Mouse (Mus musculus) midbrain, embryonic 13.5 days (tissue): ENCODE results near the gene Fam19a1. TPM values are rescaled to one million over a fixed set of nuclear protein-coding genes. Genes with fewer than 3 reads are reported as not detected.

ENCODE experiments used
- ATAC-seq: fragments of 200-750 bp; cut with Nextera tagmentation; 2 replicates; pipeline ENCODE4 v1.8.0; 2017; ENCODE audit warnings: mild to moderate bottlenecking, moderate TSS enrichment, moderate library complexity
- H3K27ac ChIP-seq: fragments of 300-500 bp; sonication (generic); 2 replicates; pipeline ENCODE4 v1.5.1; 2015; ENCODE audit warnings: inconsistent platforms, mild to moderate bottlenecking, moderate library complexity
- H3K27me3 ChIP-seq: fragments of 300-500 bp; sonication (generic); 2 replicates; pipeline ENCODE4 v1.6.1; 2015; ENCODE audit warnings: mild to moderate bottlenecking, inconsistent platforms
- H3K36me3 ChIP-seq: fragments of 300-500 bp; sonication (generic); 2 replicates; pipeline ENCODE4 v1.6.1; 2015; ENCODE audit warnings: mild to moderate bottlenecking, inconsistent platforms
- H3K4me1 ChIP-seq: fragments of 300-500 bp; sonication (generic); replicated peaks from 2 replicates; pipeline ENCODE4 v1.6.1; 2015; ENCODE audit warnings: inconsistent platforms
- H3K4me2 ChIP-seq: fragments of 300-500 bp; sonication (generic); replicated peaks from 2 replicates; pipeline ENCODE4 v1.6.1; 2015; ENCODE audit warnings: moderate library complexity, mild to moderate bottlenecking, inconsistent platforms
- H3K4me3 ChIP-seq: fragments of 300-500 bp; sonication (generic); replicated peaks from 2 replicates; pipeline ENCODE4 v1.5.1; 2015; ENCODE audit warnings: mild to moderate bottlenecking, inconsistent platforms
- H3K9ac ChIP-seq: fragments of 300-500 bp; sonication (generic); replicated peaks from 2 replicates; pipeline ENCODE4 v1.6.1; 2015; ENCODE audit warnings: mild to moderate bottlenecking, inconsistent platforms
- H3K9me3 ChIP-seq: fragments of 300-500 bp; sonication (generic); 2 replicates; pipeline ENCODE4 v1.6.1; 2016; ENCODE audit warnings: mild to moderate bottlenecking, inconsistent platforms
- WGBS: fragments of 180-500 bp; shearing (Covaris S2); methylation state at CpG from one replicate; pipeline ENCODE4 v1.1.7; 2015; 5-methylcytosine and 5-hydroxymethylcytosine counted together
- polyA plus RNA-seq: library from polyadenylated mRNA; unstranded; fragments of >200 nt; fragmentation: Nextera tagmentation; extraction: Ambion mirVana; gene quantifications from 2 replicates; pipeline ENCODE4 v1.2.1, GENCODE M21; 2015

Fam19a1 gene
- polyA plus RNA-seq, 1 experiment from 2014 or later: 11.7 TPM

DNA sequence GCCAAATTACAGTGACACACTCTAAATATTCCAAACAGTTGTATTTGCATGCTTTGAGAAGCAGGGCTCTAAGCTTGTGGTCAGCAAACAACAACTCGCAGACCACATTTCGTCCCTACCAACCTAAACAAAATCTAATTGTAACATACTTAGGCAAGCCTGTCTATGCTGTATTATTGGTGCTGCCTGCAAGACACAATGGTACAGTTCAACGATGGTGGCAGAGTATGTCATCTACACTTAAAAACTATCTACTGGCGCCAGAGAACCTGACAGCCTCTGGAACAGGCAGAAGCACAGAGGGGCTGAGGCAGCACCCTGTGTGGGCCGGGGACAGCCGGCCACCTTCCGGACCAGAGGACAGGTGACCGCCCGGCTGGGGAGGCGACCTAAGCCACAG is 482.2 kb downstream of the Fam19a1 start:
- Histone ChIP-seq H3K4me1 (no peaks in the 10 kb centered on the region), H3K9me3 (no peaks in the 10 kb centered on the region), H3K9ac (no peak overlapping the region), H3K36me3 (no peaks in the 10 kb centered on the region), H3K27me3 (no peaks in the 10 kb centered on the region), H3K4me3 (no peak overlapping the region), H3K27ac (no peak overlapping the region), H3K4me2 (no peak overlapping the region)
- WGBS: 96% methylated on average over 9 of the region's 10 CpGs
- no peak for ATAC-seq

DNA sequence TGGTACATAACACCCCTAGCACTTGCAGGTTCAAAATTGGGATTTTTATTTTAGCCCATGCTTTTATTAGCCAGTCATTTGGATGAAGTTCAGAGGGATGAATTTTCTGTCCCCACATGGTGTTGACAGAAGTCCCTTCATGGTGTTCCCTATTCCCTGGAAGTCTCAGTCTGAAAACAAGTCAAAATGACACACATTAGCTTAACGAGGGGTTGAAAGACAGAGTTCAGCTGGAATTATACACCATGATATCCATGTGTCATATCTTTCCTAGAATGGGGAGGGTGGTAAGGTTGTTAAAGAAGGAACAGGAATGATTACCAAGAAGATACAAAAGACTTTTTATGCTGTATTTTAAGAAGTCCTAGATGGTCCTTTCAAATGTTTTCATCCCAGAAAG is 511.2 kb downstream of the Fam19a1 start:
- no peak overlapping the region for H3K4me2 ChIP-seq
- no peak for ATAC-seq
- H3K4me3 ChIP-seq: no peak overlapping the region
- no peaks in the 10 kb centered on the region for H3K4me1 ChIP-seq
- no peaks in the 10 kb centered on the region for H3K9me3 ChIP-seq
- H3K27me3 ChIP-seq: no peaks in the 10 kb centered on the region
- H3K36me3 ChIP-seq: no peaks in the 10 kb centered on the region
- H3K9ac ChIP-seq: no peak overlapping the region
- 85% methylated on average over 1 of the region's 1 CpGs for WGBS
- no peak overlapping the region for H3K27ac ChIP-seq

DNA sequence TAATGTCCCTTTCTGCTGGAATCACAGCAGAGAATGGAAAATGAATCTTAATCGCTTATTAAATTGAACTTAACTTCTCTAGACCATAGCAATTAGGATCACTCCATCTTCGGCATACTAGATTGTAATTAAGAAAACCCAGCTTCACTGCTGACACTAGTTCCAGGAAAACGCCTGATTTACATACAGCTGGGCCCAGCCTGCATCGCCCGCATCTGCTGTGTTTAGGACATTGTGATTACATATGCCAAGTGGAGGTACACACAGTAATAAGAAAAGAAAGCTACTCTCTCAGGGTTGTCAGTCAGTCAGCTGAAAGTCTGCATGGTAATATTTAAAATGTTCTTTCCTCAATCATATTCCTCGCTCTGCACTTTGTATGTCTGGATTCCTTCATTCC is 518.6 kb downstream of the Fam19a1 start:
- Histone ChIP-seq H3K27me3 (no peaks in the 10 kb centered on the region), H3K9ac (no peak overlapping the region), H3K4me2 (no peak overlapping the region), H3K27ac (no peak overlapping the region), H3K4me1 (peaks cover 7% of the 10 kb centered on the region), H3K36me3 (no peaks in the 10 kb centered on the region), H3K4me3 (no peak overlapping the region), H3K9me3 (no peaks in the 10 kb centered on the region)
- peak; percentile 91 for ATAC-seq
- WGBS: 45% methylated on average over 6 of the region's 6 CpGs

DNA sequence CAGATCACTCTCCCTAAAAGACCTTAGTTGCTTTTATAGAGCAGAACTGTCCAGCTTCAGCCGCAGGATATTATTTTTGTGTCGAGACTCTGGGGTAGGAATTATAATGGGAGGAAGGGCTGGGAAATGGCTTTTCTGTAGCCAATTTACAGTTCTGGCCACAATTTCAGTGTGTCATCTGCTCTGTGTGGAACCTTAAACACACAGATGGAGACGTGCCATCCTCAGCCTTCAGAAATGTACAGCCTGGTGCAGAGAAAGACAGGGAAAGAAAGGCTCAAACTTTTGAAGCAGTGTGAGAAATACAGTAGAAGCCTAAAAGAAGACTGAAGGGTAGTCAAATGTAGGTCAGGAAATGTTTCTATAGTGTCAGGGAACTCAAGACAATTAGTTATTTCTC is 519.3 kb downstream of the Fam19a1 start:
- no peak overlapping the region for H3K9ac ChIP-seq
- H3K9me3 ChIP-seq: no peaks in the 10 kb centered on the region
- H3K4me3 ChIP-seq: no peak overlapping the region
- no peaks in the 10 kb centered on the region for H3K36me3 ChIP-seq
- peaks cover 7% of the 10 kb centered on the region for H3K4me1 ChIP-seq
- WGBS: 86% methylated on average over 3 of the region's 3 CpGs
- H3K27me3 ChIP-seq: no peaks in the 10 kb centered on the region
- no peak for ATAC-seq
- H3K4me2 ChIP-seq: no peak overlapping the region
- no peak overlapping the region for H3K27ac ChIP-seq

DNA sequence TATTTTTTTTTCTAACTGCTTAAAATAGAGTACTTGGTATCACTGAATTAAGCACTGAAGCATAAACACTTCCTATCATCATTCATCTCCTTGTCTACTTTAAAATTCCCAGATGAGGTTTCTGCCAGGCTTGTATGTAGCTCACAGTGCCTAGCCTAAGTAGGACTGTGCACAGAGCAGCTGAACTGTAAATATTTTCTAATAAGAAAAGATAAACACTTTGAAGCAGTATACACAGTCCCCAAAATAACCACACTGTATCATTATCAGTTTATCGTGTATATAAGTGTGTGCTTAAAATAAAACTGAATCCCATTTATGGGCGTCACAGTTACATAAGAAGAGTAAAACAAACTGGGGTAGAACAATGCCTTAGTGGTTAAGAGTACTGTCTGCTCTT is 522.7 kb downstream of the Fam19a1 start:
- 89% methylated on average over 2 of the region's 2 CpGs for WGBS

DNA sequence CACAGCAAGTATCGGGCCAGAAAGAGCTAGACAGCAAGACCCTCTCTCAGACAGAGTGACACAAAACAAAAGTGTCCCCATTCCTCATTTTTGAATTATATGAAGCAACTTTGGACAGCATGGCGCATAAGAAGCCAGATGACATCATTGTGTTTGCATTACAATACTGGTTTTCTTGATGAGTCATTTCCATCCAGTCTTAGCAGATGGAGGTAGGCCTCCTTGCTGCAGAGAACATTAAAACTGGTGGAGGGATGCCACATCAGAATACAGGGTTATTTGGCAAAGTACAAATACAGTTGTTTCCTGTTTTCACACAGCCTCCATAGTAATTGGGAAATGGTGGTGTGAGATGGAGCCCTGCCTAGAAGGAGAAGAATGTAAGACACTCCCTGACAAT is 535.8 kb downstream of the Fam19a1 start:
- 91% methylated on average over 2 of the region's 2 CpGs for WGBS

More for the DNA sequence above, 522.7 kb downstream of the Fam19a1 start:
- no peak overlapping the region for H3K27ac ChIP-seq
- no peak for ATAC-seq
- no peaks in the 10 kb centered on the region for H3K27me3 ChIP-seq
- H3K4me1 ChIP-seq: peaks cover 7% of the 10 kb centered on the region
- H3K36me3 ChIP-seq: no peaks in the 10 kb centered on the region
- H3K9me3 ChIP-seq: no peaks in the 10 kb centered on the region
- no peak overlapping the region for H3K9ac ChIP-seq
- H3K4me3 ChIP-seq: no peak overlapping the region
- H3K4me2 ChIP-seq: no peak overlapping the region

DNA sequence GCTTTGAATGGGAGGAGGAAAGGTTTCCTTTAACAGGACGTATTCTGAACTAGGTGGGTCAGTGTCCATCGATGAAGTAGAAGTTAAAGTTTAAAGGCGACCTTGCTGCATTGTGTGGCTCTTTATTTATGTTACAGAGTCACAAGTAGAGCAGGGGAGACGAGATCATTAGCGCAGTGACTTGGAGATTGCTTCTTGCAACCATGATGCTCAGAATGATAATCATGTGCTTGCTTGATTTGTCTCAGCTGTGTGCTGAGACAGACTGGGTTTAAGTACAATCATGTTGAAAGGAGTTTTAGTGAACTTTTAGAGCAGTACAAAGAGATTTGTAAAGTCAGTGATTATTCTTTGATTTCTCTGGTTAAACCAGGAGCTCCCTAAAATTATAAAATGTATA is 536.3 kb downstream of the Fam19a1 start:
- ATAC-seq: no peak
- 88% methylated on average over 5 of the region's 5 CpGs for WGBS
- H3K9me3 ChIP-seq: no peaks in the 10 kb centered on the region

More for the DNA sequence above, 535.8 kb downstream of the Fam19a1 start:
- no peak for ATAC-seq
- Histone ChIP-seq H3K9me3 (no peaks in the 10 kb centered on the region), H3K4me3 (no peak overlapping the region), H3K4me2 (no peak overlapping the region), H3K27me3 (no peaks in the 10 kb centered on the region), H3K27ac (no peak overlapping the region), H3K4me1 (0 out of 2 replicates have a peak, but pooled peaks cover under 1% of the 10 kb centered on the region), H3K9ac (no peak overlapping the region), H3K36me3 (no peaks in the 10 kb centered on the region)

DNA sequence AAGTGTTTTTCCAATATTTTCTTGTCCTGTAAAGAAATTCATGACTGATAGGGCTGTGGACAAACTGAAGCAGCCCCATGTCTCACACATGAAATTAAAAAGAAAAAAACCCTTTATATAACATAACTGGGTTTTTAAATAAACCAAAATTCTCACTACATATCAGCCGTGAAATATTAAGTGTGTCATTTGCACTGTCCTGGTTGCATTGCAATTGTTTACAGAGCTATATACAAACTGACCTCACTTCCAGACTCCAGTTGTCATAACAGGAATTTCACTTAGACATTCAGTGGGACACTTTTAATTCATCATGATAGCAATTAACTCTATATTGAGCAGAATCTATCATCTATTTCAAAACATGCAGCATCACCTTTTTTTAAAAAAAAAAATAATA is 553.4 kb downstream of the Fam19a1 start:
- Histone ChIP-seq H3K9me3 (no peaks in the 10 kb centered on the region), H3K4me3 (no peak overlapping the region), H3K36me3 (no peaks in the 10 kb centered on the region), H3K27ac (no peak overlapping the region), H3K9ac (no peak overlapping the region), H3K4me1 (no peaks in the 10 kb centered on the region), H3K27me3 (no peaks in the 10 kb centered on the region), H3K4me2 (no peak overlapping the region)
- 91% methylated on average over 1 of the region's 1 CpGs for WGBS
- ATAC-seq: no peak

More for the DNA sequence above, 536.3 kb downstream of the Fam19a1 start:
- no peaks in the 10 kb centered on the region for H3K36me3 ChIP-seq
- no peak overlapping the region for H3K27ac ChIP-seq
- H3K27me3 ChIP-seq: no peaks in the 10 kb centered on the region
- H3K4me3 ChIP-seq: no peak overlapping the region
- H3K9ac ChIP-seq: no peak overlapping the region
- no peak overlapping the region for H3K4me2 ChIP-seq
- H3K4me1 ChIP-seq: no peaks in the 10 kb centered on the region

DNA sequence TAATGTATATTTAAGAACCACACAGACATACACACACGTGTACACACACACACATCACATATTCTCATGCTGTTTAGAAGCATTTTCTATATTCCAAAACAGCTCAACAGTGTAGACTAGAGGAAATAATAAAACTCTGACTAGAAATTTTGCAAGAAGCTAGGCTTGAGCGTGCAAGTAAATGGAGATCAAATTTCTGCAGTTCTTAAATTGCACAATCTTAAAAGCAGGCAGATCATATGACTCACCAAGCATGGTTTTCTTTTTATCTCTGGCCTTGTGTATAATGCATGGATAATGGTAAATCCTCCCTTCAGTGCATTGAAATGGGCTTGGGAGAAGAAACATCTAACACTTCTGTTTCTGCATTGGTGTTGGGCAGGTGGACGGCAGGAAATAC is 564.9 kb downstream of the Fam19a1 start:
- no peaks in the 10 kb centered on the region for H3K27me3 ChIP-seq
- no peak overlapping the region for H3K4me3 ChIP-seq
- H3K36me3 ChIP-seq: no peaks in the 10 kb centered on the region
- no peak overlapping the region for H3K27ac ChIP-seq
- H3K4me2 ChIP-seq: no peak overlapping the region
- no peaks in the 10 kb centered on the region for H3K4me1 ChIP-seq
- no peak for ATAC-seq
- no peaks in the 10 kb centered on the region for H3K9me3 ChIP-seq
- 86% methylated on average over 3 of the region's 3 CpGs for WGBS
- no peak overlapping the region for H3K9ac ChIP-seq

Other genes with a start within 250 kb of the Fam19a1 start
- gene 1700123L14Rik, start 53.1 kb downstream of the Fam19a1 start, polyA plus RNA-seq: not detected in 2 replicates